Mouse (Mus musculus): Measurements from ENCODE around the gene Otub1. TPM values are rescaled to one million over a fixed set of nuclear protein-coding genes. Genes with fewer than 3 reads are reported as not detected.

Otub1 gene
- total RNA-seq, 2 experiments from 2014 or later: 291 to 300 TPM

DNA sequence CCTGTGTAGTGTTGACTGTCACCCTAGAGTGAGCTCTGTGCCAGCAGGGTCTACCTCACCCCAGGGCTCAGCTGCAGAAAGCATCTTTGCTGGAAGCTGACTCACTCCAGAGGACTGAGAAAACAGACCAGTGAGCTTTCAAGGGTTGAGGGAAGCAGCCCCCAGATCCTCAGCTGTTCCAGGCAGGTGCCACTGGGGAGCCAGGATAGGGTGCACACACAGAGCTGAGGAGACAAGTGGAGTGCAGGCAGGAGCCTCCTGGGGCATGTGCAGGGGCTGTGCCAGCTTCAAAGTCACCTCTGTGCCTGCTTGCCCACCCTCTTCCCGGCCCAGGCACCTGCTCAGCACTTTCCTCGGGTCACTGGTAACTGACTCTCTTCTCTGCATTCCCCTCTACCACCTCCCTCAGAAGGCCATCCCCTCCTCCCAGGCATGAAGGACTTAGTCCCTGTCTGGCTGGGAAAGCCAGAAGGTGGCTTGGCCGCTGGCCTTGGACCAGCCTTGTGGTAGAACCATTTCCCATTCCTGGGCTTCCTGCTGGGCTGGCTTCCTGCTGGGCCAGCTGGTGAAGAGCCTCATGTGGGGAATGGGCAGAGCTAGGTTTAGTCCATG lies 27.2 kb downstream of the Otub1 start:
- DNase-seq (ENCODE audit: extremely low spot score in 1 of 2, low spot score in 1 of 2): no peak

GRCm38 (mm10) chr19:7177804-7178511 lies 28.2 kb downstream of the Otub1 start:
- DNase-seq (ENCODE audit: extremely low spot score in 1 of 2, low spot score in 1 of 2): no peak

- DNase-seq (ENCODE audit: extremely low spot score in 1 of 2, low spot score in 1 of 2): no peak
Measured at GRCm38 (mm10) chr19:7176041-7176696, 29.9 kb downstream of the Otub1 start.

DNA sequence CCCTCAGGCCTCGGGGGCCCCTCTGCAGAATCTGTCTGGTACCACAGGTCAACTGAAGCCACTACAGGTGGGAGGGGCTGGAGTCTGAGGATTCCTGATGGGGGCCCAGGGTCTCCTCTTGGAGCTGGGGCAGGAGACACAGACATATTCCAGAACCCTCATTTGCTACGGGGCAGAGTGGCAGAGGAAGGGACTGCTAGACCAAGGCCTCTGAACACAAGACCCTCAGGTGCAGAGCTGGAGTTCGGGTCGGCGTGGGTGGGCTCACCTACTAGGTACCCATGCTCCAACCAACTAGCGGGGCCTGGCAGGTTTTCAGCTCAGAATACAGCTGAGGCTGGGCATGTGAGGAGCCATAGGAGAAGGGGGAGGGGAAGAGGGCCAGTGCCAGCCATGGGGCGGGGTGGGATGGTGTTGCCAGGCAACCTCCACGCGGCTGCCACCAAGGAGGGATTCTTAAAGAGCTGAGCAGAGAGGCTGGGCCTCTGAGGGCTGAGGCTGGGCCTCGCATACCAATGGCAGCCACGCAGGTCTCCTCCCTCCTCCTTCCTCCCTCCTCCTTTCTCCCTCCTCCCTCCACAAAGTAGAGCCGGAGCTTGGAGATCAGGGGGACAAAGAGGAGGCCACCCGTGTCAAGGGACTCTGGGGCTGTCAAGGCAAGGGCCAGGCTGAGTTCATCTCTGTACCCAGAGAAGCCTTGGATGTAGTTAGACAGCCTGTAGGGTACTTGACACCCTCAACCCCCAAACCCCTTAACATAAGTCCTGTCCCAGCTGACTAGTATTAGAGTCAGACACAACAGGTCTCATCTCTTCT lies 33.9 kb downstream of the Otub1 start:
- peak in 1 of 2 experiments; percentile 48 for DNase-seq (ENCODE audit: extremely low spot score in 1 of 2, low spot score in 1 of 2)

DNA sequence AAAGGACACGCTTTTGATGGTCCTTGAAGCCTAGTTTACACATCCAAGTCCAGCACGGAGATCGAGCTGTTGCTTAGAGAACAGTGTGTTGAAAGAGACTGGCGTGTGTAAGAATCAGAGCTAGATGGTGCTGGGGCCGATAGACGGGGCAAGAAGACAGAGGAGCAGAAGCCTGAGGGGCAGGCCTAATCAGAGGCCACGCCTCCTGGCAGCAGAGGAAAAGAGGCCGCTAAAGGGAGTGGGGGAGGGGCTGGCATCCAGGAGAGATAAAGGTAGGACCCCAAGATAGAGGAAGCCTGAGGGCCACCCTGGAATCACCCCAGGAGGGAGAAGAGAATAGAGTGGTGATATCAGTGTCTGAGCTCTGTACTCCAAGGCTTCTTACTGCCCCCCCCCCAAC lies 34.7 kb downstream of the Otub1 start:
- DNase-seq (ENCODE audit: extremely low spot score in 1 of 2, low spot score in 1 of 2): no peak

GRCm38 (mm10) chr19:7170916-7171315 lies 35.2 kb downstream of the Otub1 start:
- DNase-seq (ENCODE audit: extremely low spot score in 1 of 2, low spot score in 1 of 2): no peak

DNA sequence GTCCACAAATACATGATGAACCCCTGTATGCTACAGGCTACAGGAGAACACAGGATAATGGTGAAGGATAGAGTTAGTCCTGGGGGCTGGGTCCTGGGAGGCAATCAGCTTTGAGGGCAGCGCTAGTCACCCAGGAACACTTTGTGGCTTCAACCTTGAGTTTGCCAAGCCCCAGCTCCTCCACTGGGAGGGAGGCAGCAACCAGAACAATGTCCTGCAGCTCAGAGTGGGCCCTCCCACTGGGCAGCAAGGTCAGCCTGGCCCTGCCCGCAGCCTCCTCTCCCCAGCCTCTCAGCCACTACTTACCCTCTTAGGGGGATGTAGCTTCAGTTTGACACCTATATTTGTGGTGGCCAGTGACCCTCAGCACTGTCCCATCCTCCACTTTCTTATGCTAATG lies 37.7 kb downstream of the Otub1 start:
- DNase-seq (ENCODE audit: extremely low spot score in 1 of 2, low spot score in 1 of 2): no peak

DNA sequence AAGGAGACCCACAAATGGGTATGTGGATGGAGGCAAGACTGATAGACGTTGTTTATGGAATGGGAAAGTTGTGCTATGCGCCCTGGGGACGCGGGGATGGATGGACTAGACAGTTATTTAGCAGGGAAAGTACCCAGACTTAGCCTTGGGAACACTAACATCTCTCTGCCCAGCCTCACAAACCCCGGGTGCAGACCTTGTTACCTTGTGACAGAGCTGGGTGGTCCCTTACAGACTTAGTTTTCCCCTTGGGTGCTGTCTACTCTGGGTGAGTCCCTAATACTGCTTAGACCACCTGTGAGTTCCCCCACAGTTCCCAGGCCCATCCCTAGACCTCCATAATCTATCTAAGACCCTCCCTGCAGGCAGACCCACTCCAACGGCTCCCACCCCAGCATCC lies 39.3 kb downstream of the Otub1 start:
- no peak for DNase-seq (ENCODE audit: extremely low spot score in 1 of 2, low spot score in 1 of 2)

- DNase-seq (ENCODE audit: extremely low spot score in 1 of 2, low spot score in 1 of 2): no peak
Measured at GRCm38 (mm10) chr19:7166200-7166711, 39.9 kb downstream of the Otub1 start.

- peak; percentile 33 to 36 for DNase-seq (ENCODE audit: extremely low spot score in 1 of 2, low spot score in 1 of 2)
Measured at GRCm38 (mm10) chr19:7165509-7166199, 40.5 kb downstream of the Otub1 start.

GRCm38 (mm10) chr19:7164820-7165323 lies 41.2 kb downstream of the Otub1 start:
- DNase-seq (ENCODE audit: extremely low spot score in 1 of 2, low spot score in 1 of 2): no peak

DNA sequence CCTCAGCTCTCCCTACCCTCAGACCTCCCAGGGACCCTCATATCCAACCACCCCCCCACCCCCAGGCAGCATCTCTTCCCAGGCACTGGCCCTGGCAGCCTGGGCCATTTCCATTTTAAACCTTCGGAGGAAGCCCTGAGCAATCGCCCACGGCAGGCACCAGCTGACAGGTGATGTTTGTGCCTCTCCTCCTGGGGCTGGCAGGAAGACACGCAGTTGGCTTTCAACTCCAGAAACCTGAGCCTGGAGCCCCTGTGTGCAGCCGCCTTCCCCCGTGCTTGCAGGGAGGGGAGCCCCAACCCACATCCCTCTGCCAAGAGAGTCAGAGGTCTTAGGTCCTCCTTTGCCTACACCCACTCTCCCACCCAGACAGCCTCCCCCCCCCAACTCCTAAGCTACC lies 41.9 kb downstream of the Otub1 start:
- DNase-seq (ENCODE audit: extremely low spot score in 1 of 2, low spot score in 1 of 2): no peak

DNA sequence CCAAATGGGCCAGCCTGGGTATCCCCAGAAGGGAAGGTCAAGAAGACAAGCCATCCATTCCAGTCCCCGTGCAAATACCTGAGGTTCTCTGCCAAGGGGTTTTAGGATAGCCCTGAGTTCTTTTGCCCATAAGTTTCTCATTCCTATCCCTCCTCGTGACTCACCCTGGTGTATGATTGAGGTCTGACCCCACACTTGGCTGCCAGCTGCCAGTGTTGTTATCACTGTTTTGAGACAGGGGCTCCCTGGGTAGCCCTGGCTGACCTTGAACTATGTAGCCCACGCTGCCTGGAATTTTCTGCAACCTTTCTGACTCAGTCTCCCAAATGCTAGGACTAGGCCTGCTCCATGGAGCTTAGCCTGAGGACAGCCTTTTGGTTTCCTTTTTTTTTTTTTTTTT lies 45.1 kb downstream of the Otub1 start:
- no peak for DNase-seq (ENCODE audit: extremely low spot score in 1 of 2, low spot score in 1 of 2)

DNA sequence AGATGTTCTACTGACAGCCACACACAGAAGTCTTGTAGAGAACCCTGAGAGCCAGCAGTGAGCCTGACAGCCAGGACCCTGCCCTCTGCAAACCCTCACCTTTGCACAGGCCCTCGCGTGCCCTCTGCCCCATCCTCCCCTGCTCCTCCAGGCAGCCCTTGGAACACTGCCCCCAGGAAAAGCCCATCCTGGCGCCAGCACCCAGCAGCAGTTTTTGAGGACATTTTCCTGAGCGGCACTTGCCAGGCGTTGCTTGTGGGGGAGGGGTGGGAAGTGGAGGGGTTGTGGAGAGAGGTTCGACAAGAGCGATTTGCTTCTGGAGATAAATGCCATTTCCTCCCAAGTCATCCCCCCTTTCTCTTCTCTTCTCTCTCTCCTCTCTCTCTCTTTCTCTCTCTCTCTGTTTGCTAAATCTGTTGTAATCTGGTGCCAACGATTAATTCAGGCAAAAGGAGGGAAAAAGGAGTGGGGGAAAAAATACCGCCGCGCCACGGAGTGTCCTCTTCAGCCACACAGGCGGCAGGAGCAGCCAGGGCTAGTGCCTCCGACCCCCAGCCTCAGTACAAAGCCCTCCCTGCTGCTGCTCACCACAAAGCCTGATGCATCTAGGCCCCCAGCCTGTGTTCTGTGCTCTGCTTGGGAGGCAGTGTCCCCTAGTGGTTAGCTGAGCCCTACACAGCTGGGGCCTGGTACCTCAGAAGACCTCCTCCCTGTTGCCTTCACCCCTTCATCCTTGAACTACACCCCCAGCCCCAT lies 45.8 kb downstream of the Otub1 start:
- DNase-seq (ENCODE audit: extremely low spot score in 1 of 2, low spot score in 1 of 2): peak in 1 of 2 experiments; percentile 54

DNA sequence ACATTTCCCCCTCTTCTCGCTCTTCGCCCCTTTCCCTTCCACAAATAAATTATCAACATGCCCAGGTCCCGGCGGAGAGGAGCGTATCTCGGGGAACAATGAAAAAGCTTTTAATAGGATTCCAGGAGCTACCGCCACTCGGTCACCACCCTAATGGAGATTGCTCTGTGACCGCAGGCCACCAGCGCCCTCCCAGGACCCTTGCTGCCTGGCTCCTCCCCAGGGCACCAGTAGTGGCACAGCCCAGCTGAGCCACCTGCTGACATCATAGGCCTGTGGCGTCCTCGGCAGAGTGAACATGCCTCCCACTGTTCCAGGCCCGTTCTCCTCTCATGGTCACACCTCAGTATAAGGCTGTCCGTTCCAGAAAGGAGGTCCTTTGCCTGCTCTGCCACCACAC lies 48.4 kb downstream of the Otub1 start:
- DNase-seq (ENCODE audit: extremely low spot score in 1 of 2, low spot score in 1 of 2): no peak

DNA sequence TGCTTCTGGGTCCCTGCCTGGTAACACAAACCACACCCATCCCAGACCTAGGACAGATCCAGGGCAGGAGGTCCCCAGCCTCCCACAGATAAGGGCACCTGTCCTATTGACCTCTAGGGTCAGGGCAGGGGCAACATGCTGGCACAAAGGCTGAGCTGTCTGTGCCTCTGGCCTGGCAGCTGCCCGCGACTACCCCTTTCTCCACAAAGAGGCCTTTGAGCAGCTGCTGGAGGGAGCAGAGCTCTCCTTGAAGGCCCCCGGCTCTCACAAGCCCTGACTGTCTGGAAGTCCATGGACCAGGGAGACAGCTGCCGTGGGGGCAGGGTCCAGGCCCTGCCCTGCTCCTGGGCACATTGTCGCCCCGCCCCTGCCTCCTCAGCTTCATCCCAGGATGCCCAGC lies 50.9 kb downstream of the Otub1 start:
- DNase-seq (ENCODE audit: extremely low spot score in 1 of 2, low spot score in 1 of 2): no peak

DNA sequence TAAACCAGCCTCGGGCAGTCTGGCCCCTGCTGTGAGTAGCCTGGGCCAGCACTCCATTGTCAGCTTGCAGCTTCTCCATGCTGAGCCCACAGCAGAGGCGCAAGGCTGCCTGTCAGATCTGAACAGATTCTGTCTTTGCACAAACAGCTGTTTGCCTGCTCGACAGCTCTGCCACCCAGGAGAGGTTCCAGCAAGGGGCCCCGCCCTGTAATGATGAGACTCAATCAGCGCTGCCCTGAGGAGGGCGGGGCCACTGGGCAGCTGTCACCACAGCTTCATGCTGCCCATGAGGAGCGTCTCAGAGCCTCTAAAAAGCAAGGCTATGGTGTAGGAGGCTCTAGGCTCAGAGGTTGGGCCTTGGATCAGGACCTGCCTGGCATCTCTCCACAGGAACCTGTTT lies 52.9 kb downstream of the Otub1 start:
- no peak for DNase-seq (ENCODE audit: extremely low spot score in 1 of 2, low spot score in 1 of 2)

GRCm38 (mm10) chr19:7151927-7152653 lies 54.0 kb downstream of the Otub1 start:
- DNase-seq (ENCODE audit: extremely low spot score in 1 of 2, low spot score in 1 of 2): no peak
